Mouse (Mus musculus) MEL (cell line): ENCODE data around the gene Mpp5. TPM values are rescaled to one million over a fixed set of nuclear protein-coding genes. Genes with fewer than 3 reads are reported as not detected.

Source experiments
- DNase-seq: peaks from one replicate; pipeline ENCODE4 v3.0.0; 2011; ENCODE audit warnings: low read depth, low spot score
- H3K27ac ChIP-seq: 2 replicates; pipeline ENCODE4 v1.5.1; 2012; ENCODE audit warnings: low read depth, mild to moderate bottlenecking, control low read depth, low read length, moderate library complexity; ENCODE audit not compliant: control insufficient read depth
- H3K27me3 ChIP-seq, 2 experiments: fragments of 150-350 bp in 1 of 2; sonication (generic) in 1 of 2; 2 replicates each; pipeline ENCODE4 v1.6.1; 2012; ENCODE audit warnings: low read length in 2 of 2, mild to moderate bottlenecking in 2 of 2, improper control_type of control experiment in 1 of 2, moderate library complexity in 1 of 2; ENCODE audit not compliant: insufficient read depth in 2 of 2, control insufficient read depth in 1 of 2
- H3K36me3 ChIP-seq, 2 experiments: 2 replicates each; pipeline ENCODE4 v1.6.1; 2012 to 2014; ENCODE audit warnings: low read length in 2 of 2, improper control_type of control experiment in 1 of 2, inconsistent platforms in 1 of 2, mild to moderate bottlenecking in 1 of 2; ENCODE audit not compliant: insufficient read depth in 2 of 2, control insufficient read depth in 1 of 2
- H3K4me1 ChIP-seq, 2 experiments: fragments of 150-350 bp in 1 of 2; sonication (generic) in 1 of 2; 2 replicates each; pipeline ENCODE4 v1.6.1; 2012; ENCODE audit warnings: low read length in 2 of 2, improper control_type of control experiment in 1 of 2, mild to moderate bottlenecking in 1 of 2; ENCODE audit not compliant: insufficient read depth in 2 of 2, control insufficient read depth in 1 of 2
- H3K4me3 ChIP-seq, 2 experiments: fragments of 150-350 bp in 1 of 2; sonication (generic) in 1 of 2; 2 replicates each; pipeline ENCODE4 v1.5.1; 2012; ENCODE audit warnings: low read depth in 2 of 2, low read length in 2 of 2, mild to moderate bottlenecking in 2 of 2, moderate library complexity in 2 of 2, control low read depth in 1 of 2, improper control_type of control experiment in 1 of 2; ENCODE audit not compliant: control insufficient read depth in 1 of 2, insufficient read depth in 1 of 2
- H3K79me2 ChIP-seq: 2 replicates; pipeline ENCODE4 v1.6.1; 2012; ENCODE audit warnings: mild to moderate bottlenecking, low read length, moderate library complexity; ENCODE audit not compliant: control insufficient read depth, poor library complexity, insufficient read depth
- H3K9ac ChIP-seq: 2 replicates; pipeline ENCODE4 v1.6.1; 2012; ENCODE audit warnings: low read depth, mild to moderate bottlenecking, control low read depth, low read length, moderate library complexity; ENCODE audit not compliant: control insufficient read depth, poor library complexity, severe bottlenecking
- H3K9me3 ChIP-seq: fragments of 150-350 bp; sonication (generic); replicated peaks from 2 replicates; pipeline ENCODE4 v1.6.1; 2012; ENCODE audit warnings: mild to moderate bottlenecking, low read length, improper control_type of control experiment, moderate library complexity; ENCODE audit not compliant: insufficient read depth
- BHLHE40 ChIP-seq: IDR thresholded peaks from 2 replicates; pipeline ENCODE4 v1.6.1; 2012; ENCODE audit warnings: low read depth, mild to moderate bottlenecking, inconsistent platforms, low read length, improper control_type of control experiment, borderline replicate concordance
- CTCF ChIP-seq, 3 experiments: IDR thresholded peaks in 2 of 3; conservative IDR thresholded peaks in 1 of 3; 2 replicates each; pipeline ENCODE4 v1.5.1; 2011 to 2012; ENCODE audit warnings: low read length in 3 of 3, low read depth in 2 of 3, mild to moderate bottlenecking in 2 of 3, improper control_type of control experiment in 1 of 3, inconsistent platforms in 1 of 3, mixed read lengths in 1 of 3, moderate library complexity in 1 of 3; ENCODE audit not compliant: control insufficient read depth in 1 of 3, insufficient read depth in 1 of 3, poor library complexity in 1 of 3, severe bottlenecking in 1 of 3
- E2F4 ChIP-seq: IDR thresholded peaks from 2 replicates; pipeline ENCODE4 v1.6.1; 2011; ENCODE audit warnings: low read depth, low read length, improper control_type of control experiment, borderline replicate concordance
- ELF1 ChIP-seq: IDR thresholded peaks from 2 replicates; pipeline ENCODE4 v1.6.1; 2014; ENCODE audit warnings: low read depth, mild to moderate bottlenecking, inconsistent platforms, low read length, improper control_type of control experiment, moderate library complexity
- EP300 ChIP-seq, 2 experiments: IDR thresholded peaks; 2 replicates each; pipeline ENCODE4 v1.6.1; 2011; ENCODE audit warnings: improper control_type of control experiment in 2 of 2, low read length in 2 of 2, low read depth in 1 of 2, mild to moderate bottlenecking in 1 of 2
- ETS1 ChIP-seq: IDR thresholded peaks from 2 replicates; pipeline ENCODE4 v1.6.1; 2012; ENCODE audit warnings: low read depth, mild to moderate bottlenecking, inconsistent platforms, low read length, improper control_type of control experiment, moderate library complexity
- GABPA ChIP-seq: IDR thresholded peaks from 2 replicates; pipeline ENCODE4 v1.6.1; 2012; ENCODE audit warnings: low read depth, mild to moderate bottlenecking, inconsistent platforms, low read length, improper control_type of control experiment, moderate library complexity
- HCFC1 ChIP-seq: IDR thresholded peaks from 2 replicates; pipeline ENCODE4 v1.6.1; 2012; ENCODE audit warnings: low read depth, mild to moderate bottlenecking, inconsistent platforms, low read length, improper control_type of control experiment, moderate library complexity
- JUND ChIP-seq: IDR thresholded peaks from 2 replicates; pipeline ENCODE4 v1.6.1; 2011; ENCODE audit warnings: low read depth, mild to moderate bottlenecking, improper control_type of control experiment, low read length
- MAFK ChIP-seq: IDR thresholded peaks from 2 replicates; pipeline ENCODE4 v1.6.1; 2011; ENCODE audit warnings: low read depth, mild to moderate bottlenecking, low read length, improper control_type of control experiment, borderline replicate concordance
- MAX ChIP-seq: IDR thresholded peaks from 2 replicates; pipeline ENCODE4 v1.6.1; 2011; ENCODE audit warnings: low read length, improper control_type of control experiment
- MAZ ChIP-seq: IDR thresholded peaks from 2 replicates; pipeline ENCODE4 v1.6.1; 2012; ENCODE audit warnings: low read depth, mild to moderate bottlenecking, inconsistent platforms, low read length, improper control_type of control experiment
- MEF2A ChIP-seq: IDR thresholded peaks from 2 replicates; pipeline ENCODE4 v1.6.1; 2014; ENCODE audit warnings: low read depth, mild to moderate bottlenecking, inconsistent platforms, low read length, improper control_type of control experiment; ENCODE audit not compliant: poor library complexity, insufficient replicate concordance, severe bottlenecking; ENCODE audit errors: extremely low read depth
- MXI1 ChIP-seq: IDR thresholded peaks from 2 replicates; pipeline ENCODE4 v1.6.1; 2011; ENCODE audit warnings: mild to moderate bottlenecking, low read depth, low read length, improper control_type of control experiment
- MYB ChIP-seq: IDR thresholded peaks from 2 replicates; pipeline ENCODE4 v1.6.1; 2011; ENCODE audit warnings: mild to moderate bottlenecking, low read depth, low read length, improper control_type of control experiment
- MYC ChIP-seq: IDR thresholded peaks from 2 replicates; pipeline ENCODE4 v1.6.1; 2011; ENCODE audit warnings: low read depth, mild to moderate bottlenecking, low read length, improper control_type of control experiment, moderate library complexity
- NELFE ChIP-seq: IDR thresholded peaks from 2 replicates; pipeline ENCODE4 v1.6.1; 2011; ENCODE audit warnings: low read depth, low read length, improper control_type of control experiment
- NRF1 ChIP-seq: IDR thresholded peaks from 2 replicates; pipeline ENCODE4 v1.6.1; 2014; ENCODE audit warnings: low read depth, mild to moderate bottlenecking, inconsistent platforms, low read length, improper control_type of control experiment, moderate library complexity; ENCODE audit not compliant: poor library complexity, insufficient read depth, severe bottlenecking
- POLR2A ChIP-seq, 2 experiments: IDR thresholded peaks; 2 replicates each; pipeline ENCODE4 v1.6.1; 2011 to 2012; ENCODE audit warnings: low read length in 2 of 2, mild to moderate bottlenecking in 2 of 2, control low read depth in 1 of 2, improper control_type of control experiment in 1 of 2, low read depth in 1 of 2, moderate library complexity in 1 of 2; ENCODE audit not compliant: control insufficient read depth in 1 of 2, insufficient read depth in 1 of 2, poor library complexity in 1 of 2
- POLR2AphosphoS2 ChIP-seq: IDR thresholded peaks from 2 replicates; pipeline ENCODE4 v1.6.1; 2011; ENCODE audit warnings: low read length, improper control_type of control experiment
- RAD21 ChIP-seq: IDR thresholded peaks from 2 replicates; pipeline ENCODE4 v1.6.1; 2011; ENCODE audit warnings: mild to moderate bottlenecking, low read depth, low read length, improper control_type of control experiment
- RCOR1 ChIP-seq: IDR thresholded peaks from 2 replicates; pipeline ENCODE4 v1.6.1; 2012; ENCODE audit warnings: low read depth, mild to moderate bottlenecking, inconsistent platforms, low read length, improper control_type of control experiment
- TAL1 ChIP-seq: IDR thresholded peaks from 2 replicates; pipeline ENCODE4 v1.6.1; 2012; ENCODE audit warnings: mild to moderate bottlenecking, inconsistent platforms, low read length, moderate library complexity, mixed read lengths
- TBP ChIP-seq: IDR thresholded peaks from 2 replicates; pipeline ENCODE4 v1.8.0; 2011; ENCODE audit warnings: low read depth, low read length, improper control_type of control experiment
- TCF12 ChIP-seq: IDR thresholded peaks from 2 replicates; pipeline ENCODE4 v1.6.1; 2014; ENCODE audit warnings: low read depth, mild to moderate bottlenecking, inconsistent platforms, low read length, improper control_type of control experiment, moderate library complexity
- USF1 ChIP-seq: IDR thresholded peaks from 2 replicates; pipeline ENCODE4 v1.6.1; 2014; ENCODE audit warnings: low read depth, mild to moderate bottlenecking, inconsistent platforms, low read length, improper control_type of control experiment, moderate library complexity
- ZKSCAN1 ChIP-seq: IDR thresholded peaks from 2 replicates; pipeline ENCODE4 v1.6.1; 2012; ENCODE audit warnings: low read depth, mild to moderate bottlenecking, inconsistent platforms, low read length, improper control_type of control experiment, moderate library complexity
- ZMIZ1 ChIP-seq: IDR thresholded peaks from 2 replicates; pipeline ENCODE4 v1.6.1; 2012; ENCODE audit warnings: low read depth, mild to moderate bottlenecking, inconsistent platforms, low read length, improper control_type of control experiment, moderate library complexity
- ZNF384 ChIP-seq: IDR thresholded peaks from 2 replicates; pipeline ENCODE4 v1.6.1; 2012; ENCODE audit warnings: low read depth, mild to moderate bottlenecking, inconsistent platforms, low read length, improper control_type of control experiment
- polyA plus RNA-seq, 2 experiments: library from polyadenylated mRNA; stranded (reverse) in 1 of 2; unstranded in 1 of 2; fragments of >175 nt in 1 of 2; fragments of >200 nt in 1 of 2; gene quantifications; 2 replicates each; pipeline versions ENCODE4 v1.2.1 to v1.2.4; 2012; ENCODE audit warnings: low replicate concordance in 2 of 2, low read depth in 1 of 2; ENCODE audit not compliant: insufficient read length in 2 of 2, insufficient read depth in 1 of 2, missing spikeins in 1 of 2
- total RNA-seq: library from RNA; depleted of rRNA; stranded (reverse); fragments of 300-350 nt; gene quantifications from 2 replicates; pipeline ENCODE4 v1.2.3, GENCODE M21; 2012

Mpp5 gene
- total and polyA plus RNA-seq, 3 experiments: 15.1 to 143 (median 15.2) TPM

- peaks cover 0 to 7% of the 10 kb centered on the region in 2 experiments; a peak in 2 of 4 replicates for H3K36me3 ChIP-seq
- H3K27ac ChIP-seq: no peak overlapping the region
- H3K4me3 ChIP-seq: no peak overlapping the region
- DNase-seq: no peak
- no peaks in the 10 kb centered on the region for H3K9me3 ChIP-seq
- TF ChIP-seq MEF2A (no peak), MAFK (no peak), USF1 (no peak), POLR2A (IDR thresholded peaks at IDR 0.05; ENCODE audit: control insufficient read depth in 1 of 2, insufficient read depth in 1 of 2, low read depth in 1 of 2, low read length in 2 of 2, poor library complexity in 1 of 2) (no peak), RAD21 (no peak), ZMIZ1 (no peak), ETS1 (no peak), NELFE (no peak), ZKSCAN1 (no peak), CTCF (IDR thresholded peaks at IDR 0.05 in 2 of 3, conservative IDR thresholded peaks at IDR 0.05 in 1 of 3; ENCODE audit: control insufficient read depth in 1 of 3, insufficient read depth in 1 of 3, low read depth in 2 of 3, low read length in 3 of 3, poor library complexity in 1 of 3, severe bottlenecking in 1 of 3) (no peak), ZNF384 (no peak), BHLHE40 (no peak), GABPA (no peak)
- TF ChIP-seq, all 39 proteins: peak for 0
- no peaks in the 10 kb centered on the region for H3K4me1 ChIP-seq
- H3K79me2 ChIP-seq: no peaks in the 10 kb centered on the region
- H3K9ac ChIP-seq: no peak overlapping the region
- H3K27me3 ChIP-seq: no peaks in the 10 kb centered on the region
Observed at GRCm38 (mm10) chr12:78740289-78740688, 8.4 kb upstream of the Mpp5 start.

GRCm38 (mm10) chr12:78746226-78746625 lies 2.5 kb upstream of the Mpp5 start:
- TF ChIP-seq MAFK (no peak), ETS1 (peak; percentile 20; the same call in 1 of the 2 replicates), USF1 (no peak), NRF1 (no peak), POLR2AphosphoS2 (no peak), MAZ (no peak), NELFE (no peak), ZMIZ1 (no peak), EP300 (IDR thresholded peaks at IDR 0.05; ENCODE audit: low read depth in 1 of 2, low read length in 2 of 2) (peak in 1 of 2 experiments; percentile 43; a peak in 2 of 4 replicates), MXI1 (no peak), TCF12 (no peak), JUND (no peak), GABPA (peak; percentile 63; the same call in 1 of the 2 replicates), CTCF (IDR thresholded peaks at IDR 0.05 in 2 of 3, conservative IDR thresholded peaks at IDR 0.05 in 1 of 3; ENCODE audit: control insufficient read depth in 1 of 3, insufficient read depth in 1 of 3, low read depth in 2 of 3, low read length in 3 of 3, poor library complexity in 1 of 3, severe bottlenecking in 1 of 3) (no peak), RCOR1 (no peak), E2F4 (no peak), MYC (no peak), ZNF384 (no peak), RAD21 (no peak), TBP (no peak; the same call in 1 of the 2 replicates), MYB (0 out of 2 replicates have a peak, but pooled peaks have one; percentile 49), TAL1 (no peak), ELF1 (no peak), ZKSCAN1 (no peak), HCFC1 (no peak), MAX (no peak)
- Histone ChIP-seq H3K79me2 (peaks cover 14% of the 10 kb centered on the region), H3K27ac (peak overlapping the region; percentile 88), H3K36me3 (peaks cover 0 to 24% of the 10 kb centered on the region in 2 experiments; a peak in 2 of 4 replicates), H3K27me3 (no peaks in the 10 kb centered on the region), H3K4me3 (peak overlapping the region; percentile 22 to 94), H3K9ac (peak overlapping the region; percentile 62), H3K4me1 (peaks cover 3 to 16% of the 10 kb centered on the region in 2 experiments; a peak in 3 of 4 replicates), H3K9me3 (no peaks in the 10 kb centered on the region)
- peak; percentile 75 for DNase-seq
